In the genomic region with DNA sequence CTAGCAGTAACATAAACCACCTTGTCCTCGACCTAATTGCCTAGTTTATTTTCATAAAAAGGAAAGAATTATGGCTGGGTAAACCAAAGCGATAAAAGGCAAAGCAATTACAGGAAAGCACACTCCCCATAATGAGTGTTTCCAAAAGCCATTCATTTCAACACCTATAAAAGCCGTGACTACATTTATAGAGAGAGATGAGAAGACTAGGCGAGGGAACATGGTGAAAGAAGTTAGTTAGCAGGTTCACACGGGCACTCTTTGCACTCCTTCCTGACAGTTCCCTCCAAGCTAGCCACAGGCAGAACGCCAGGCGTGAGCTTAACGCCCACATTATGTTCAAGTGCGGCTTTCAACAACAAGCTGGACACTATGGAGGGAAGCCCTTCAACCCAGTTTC, we compare ENCODE assay signal across 20 mouse cellular contexts.
A peak's percentile ranks its signal among the peaks of the same experiment; 100 is the strongest.
DNase-seq lines count a peak whose midpoint lies in the region; ATAC-seq and TF ChIP-seq lines count a peak whose summit lies in the region.
"Had no signal": no experiment of that assay in that cellular context is flagged by ENCODE, and none has a peak within 500 bp of the region (broad histone marks: within the 10 kb centered on the region; RNA-seq: fewer than 3 reads in every experiment).

No protein-coding gene starts in this region.

- no peak overlapping the region for H3K4me2 ChIP-seq in limb, embryonic 11.5 days (ENCODE audit: low read depth, severe bottlenecking)
- H3K4me2 ChIP-seq in limb, embryonic 12.5 days, result peak overlapping the region; percentile 13; the same call in 1 of the 2 replicates
- no peak overlapping the region for H3K4me2 ChIP-seq in liver, embryonic 12.5 days
- H3K4me2 ChIP-seq: forebrain, embryonic 13.5 days; heart, embryonic 13.5 days; hindbrain, embryonic 15.5 days had no signal

- 32% methylated on average over 9 of the region's 9 CpGs for WGBS in limb, embryonic 11.5 days
- 49% methylated on average over 9 of the region's 9 CpGs for WGBS in limb, embryonic 10.5 days
- WGBS in limb, embryonic 12.5 days, result 25% methylated on average over 9 of the region's 9 CpGs
- 62% methylated on average over 9 of the region's 9 CpGs for WGBS in liver, embryonic 12.5 days (ENCODE audit: insufficient replicate concordance)

- intact Hi-C loops in gastrocnemius, adult 2 months (cut with DNase I), result no loop called here

- no peak for DNase-seq in frontal cortex, postnatal 25 days (ENCODE audit: low spot score in 2 of 2)
- DNase-seq in limb, embryonic 11.5 days (ENCODE audit: low spot score), result peak; percentile 41
- DNase-seq in limb, embryonic 10.5 days (ENCODE audit: low spot score), result no peak
- DNase-seq in gastrocnemius, adult 2 months, result no peak
- DNase-seq: adrenal gland, postnatal 14 days; cerebellum, adult 8-10 months; cerebellum, postnatal 14 days; forebrain, postnatal 0 days; gastrocnemius, postnatal 25 days; heart, postnatal 36 days had no signal

- no peaks in the 10 kb centered on the region for H3K9me3 ChIP-seq in limb, embryonic 11.5 days (ENCODE audit: control insufficient read depth, low read length)
- no peaks in the 10 kb centered on the region for H3K9me3 ChIP-seq in limb, embryonic 10.5 days (replicated peaks)
- H3K9me3 ChIP-seq in limb, embryonic 12.5 days, result no peaks in the 10 kb centered on the region
- no peaks in the 10 kb centered on the region for H3K9me3 ChIP-seq in liver, embryonic 12.5 days (replicated peaks)
- H3K9me3 ChIP-seq: embryonic facial prominence, embryonic 10.5 days; forebrain, embryonic 13.5 days; heart, embryonic 13.5 days; hindbrain, embryonic 15.5 days had no signal

- no peak overlapping the region for H3K27ac ChIP-seq in limb, embryonic 11.5 days (replicated peaks; ENCODE audit: low read depth, low read length)
- H3K27ac ChIP-seq in limb, embryonic 10.5 days, result no peak overlapping the region
- no peak overlapping the region for H3K27ac ChIP-seq in limb, embryonic 12.5 days
- H3K27ac ChIP-seq in liver, embryonic 12.5 days, result no peak overlapping the region
- no peak overlapping the region for H3K27ac ChIP-seq in gastrocnemius, adult 2 months
- H3K27ac ChIP-seq: embryonic facial prominence, embryonic 10.5 days; forebrain, embryonic 13.5 days; heart, embryonic 13.5 days; hindbrain, embryonic 15.5 days had no signal

- no peaks in the 10 kb centered on the region for H3K36me3 ChIP-seq in limb, embryonic 11.5 days (ENCODE audit: control insufficient read depth, insufficient read depth, low read length)
- no peaks in the 10 kb centered on the region for H3K36me3 ChIP-seq in limb, embryonic 10.5 days
- H3K36me3 ChIP-seq in limb, embryonic 12.5 days, result no peaks in the 10 kb centered on the region
- H3K36me3 ChIP-seq in liver, embryonic 12.5 days, result no peaks in the 10 kb centered on the region
- H3K36me3 ChIP-seq: embryonic facial prominence, embryonic 10.5 days; heart, embryonic 13.5 days; hindbrain, embryonic 15.5 days had no signal

- no peak overlapping the region for H3K4me3 ChIP-seq in limb, embryonic 11.5 days (ENCODE audit: low read depth, low read length)
- no peak overlapping the region for H3K4me3 ChIP-seq in limb, embryonic 10.5 days
- no peak overlapping the region for H3K4me3 ChIP-seq in limb, embryonic 12.5 days (replicated peaks)
- no peak overlapping the region for H3K4me3 ChIP-seq in liver, embryonic 12.5 days
- no peak overlapping the region for H3K4me3 ChIP-seq in gastrocnemius, adult 2 months
- H3K4me3 ChIP-seq: embryonic facial prominence, embryonic 10.5 days; forebrain, embryonic 13.5 days; heart, embryonic 13.5 days; hindbrain, embryonic 15.5 days had no signal

- no peak overlapping the region for H3K9ac ChIP-seq in limb, embryonic 11.5 days (ENCODE audit: low read length)
- H3K9ac ChIP-seq in limb, embryonic 12.5 days (replicated peaks), result no peak overlapping the region
- no peak overlapping the region for H3K9ac ChIP-seq in liver, embryonic 12.5 days
- H3K9ac ChIP-seq: forebrain, embryonic 13.5 days; forebrain, postnatal 0 days; heart, embryonic 13.5 days; hindbrain, embryonic 15.5 days had no signal

- no peak for TF ChIP-seq CTCF in gastrocnemius, adult 2 months (IDR thresholded peaks at IDR 0.05)

- no peaks in the 10 kb centered on the region; the same call in 1 of the 2 replicates for H3K27me3 ChIP-seq in limb, embryonic 11.5 days (ENCODE audit: control insufficient read depth, insufficient read depth, low read length)
- peaks cover 27% of the 10 kb centered on the region; the same call in 1 of the 2 replicates for H3K27me3 ChIP-seq in limb, embryonic 10.5 days (ENCODE audit: low read depth, poor library complexity, severe bottlenecking)
- no peaks in the 10 kb centered on the region for H3K27me3 ChIP-seq in limb, embryonic 12.5 days
- H3K27me3 ChIP-seq in liver, embryonic 12.5 days (replicated peaks), result no peaks in the 10 kb centered on the region
- H3K27me3 ChIP-seq: forebrain, embryonic 13.5 days; heart, embryonic 13.5 days; hindbrain, embryonic 15.5 days had no signal

- H3K4me1 ChIP-seq in limb, embryonic 11.5 days (ENCODE audit: control insufficient read depth, insufficient read depth, low read length), result peaks cover 8% of the 10 kb centered on the region; the same call in 1 of the 2 replicates
- peaks cover 14% of the 10 kb centered on the region for H3K4me1 ChIP-seq in limb, embryonic 10.5 days
- H3K4me1 ChIP-seq in limb, embryonic 12.5 days (replicated peaks), result 0 out of 2 replicates have a peak, but pooled peaks cover 4% of the 10 kb centered on the region
- no peaks in the 10 kb centered on the region for H3K4me1 ChIP-seq in liver, embryonic 12.5 days
- H3K4me1 ChIP-seq: embryonic facial prominence, embryonic 10.5 days; forebrain, embryonic 13.5 days; heart, embryonic 13.5 days; hindbrain, embryonic 15.5 days had no signal

- peak; percentile 77 for ATAC-seq in frontal cortex, adult (ENCODE audit: low TSS enrichment)
- ATAC-seq in limb, embryonic 11.5 days (ENCODE audit: insufficient number of reproducible peaks, low FRiP score, low TSS enrichment, low read depth), result no peak
- ATAC-seq in limb, embryonic 12.5 days (ENCODE audit: insufficient number of reproducible peaks, insufficient read depth, low FRiP score, low TSS enrichment, low read depth), result no peak
- no peak for ATAC-seq in liver, embryonic 12.5 days
- ATAC-seq: activated CD4-positive, CD25-positive, alpha-beta regulatory T cell, adult 4 months; forebrain, embryonic 13.5 days; forebrain, postnatal 0 days; inflammation-experienced regulatory T-cells, adult 6 months; Patski had no signal
